Mouse (Mus musculus): ENCODE measurements at regions not wholly inside any gene's neighbourhood (a gene's known extent, or its start where the extent isn't known, plus 50 kb on each side); places are given as distances from the start of the nearest gene placed in this dataset.
A peak's percentile ranks its signal among the peaks of the same experiment; 100 is the strongest.

GRCm38 (mm10) chr7:63313096-63313495, 100.7 kb upstream of the Chrna7 start:
- no peak for DNase-seq

- peak; percentile 13 for DNase-seq
Measured at GRCm38 (mm10) chr7:63319594-63319993, 107.2 kb upstream of the Chrna7 start.

- no peak for DNase-seq
Measured at GRCm38 (mm10) chr7:63321171-63321570, 108.8 kb upstream of the Chrna7 start.

GRCm38 (mm10) chr7:63321951-63322710, 109.8 kb upstream of the Chrna7 start:
- DNase-seq, result no peak

- no peak for DNase-seq
Measured at GRCm38 (mm10) chr7:63335146-63335545, 109.4 kb upstream of the Otud7a start.

- DNase-seq, result peak; percentile 18
Measured at GRCm38 (mm10) chr7:63336072-63336471, 108.5 kb upstream of the Otud7a start.

- no peak for DNase-seq
Measured at GRCm38 (mm10) chr7:63341716-63342115, 102.8 kb upstream of the Otud7a start.

- DNase-seq, result no peak
Measured at GRCm38 (mm10) chr7:63345671-63346392, 98.7 kb upstream of the Otud7a start.

- no peak for DNase-seq
Measured at GRCm38 (mm10) chr7:63346393-63346730, 98.2 kb upstream of the Otud7a start.
